Mouse (Mus musculus) stomach, postnatal 0 days (tissue): ENCODE measurements at regions not wholly inside any gene's neighbourhood (a gene's known extent, or its start where the extent isn't known, plus 50 kb on each side); places are given as distances from the start of the nearest gene placed in this dataset.

Experiments
- CTCF ChIP-seq: IDR thresholded peaks from 2 replicates; pipeline ENCODE4 v1.5.1; 2016; ENCODE audit warnings: antibody characterized with exemption, low read depth, mild to moderate bottlenecking, moderate library complexity
- EP300 ChIP-seq: optimal IDR thresholded peaks from 2 replicates; pipeline ENCODE3; 2016; ENCODE audit warnings: antibody characterized with exemption

GRCm38 (mm10) chr10:70717464-70717863 lies 61.7 kb upstream of the Phyhipl start:
- TF ChIP-seq CTCF (no peak), EP300 (no peak)
